Mouse (Mus musculus) telencephalon, adult 2 months (tissue): ENCODE results near the gene 4632433K11Rik.
"Not testable (repeated sequence)": the region's sequence is repeated elsewhere in the genome, so short reads cannot be mapped to it uniquely, and the experiment has no call there.

Experiments used
- DNase-seq: peaks from one replicate; pipeline ENCODE4 v3.0.0-alpha.2; 2011; ENCODE audit warnings: low read depth, low spot score

The 4632433K11Rik gene

GRCm38 (mm10) chr7:5033818-5034217 is at the start of gene 4632433K11Rik:
Gene 4632433K11Rik (plus strand): TSS chr7:5034118.
- DNase-seq: no peak

GRCm38 (mm10) chr7:4988250-4988649 is 45.7 kb upstream of the 4632433K11Rik start:
- DNase-seq: no peak

- DNase-seq: no peak
Observed at GRCm38 (mm10) chr7:4993347-4993998, 40.4 kb upstream of the 4632433K11Rik start.

GRCm38 (mm10) chr7:4993999-4994788 is 39.7 kb upstream of the 4632433K11Rik start:
- DNase-seq: no peak

- no peak for DNase-seq
Observed at GRCm38 (mm10) chr7:4995268-4996002, 38.5 kb upstream of the 4632433K11Rik start.

- peak; percentile 90 for DNase-seq
Observed at GRCm38 (mm10) chr7:4996003-4996895, 37.7 kb upstream of the 4632433K11Rik start, which contains the start of gene Zfp579. Gene Zfp579 (minus strand): TSS chr7:4996158.

GRCm38 (mm10) chr7:4996934-4997333 is 37.0 kb upstream of the 4632433K11Rik start:
- no peak for DNase-seq

- no peak for DNase-seq
Observed at GRCm38 (mm10) chr7:4999876-5000275, 34.0 kb upstream of the 4632433K11Rik start.

GRCm38 (mm10) chr7:5002876-5003275 is 31.0 kb upstream of the 4632433K11Rik start:
- not testable (repeated sequence) for DNase-seq

GRCm38 (mm10) chr7:5008229-5008628 is 25.7 kb upstream of the 4632433K11Rik start:
- DNase-seq: no peak

GRCm38 (mm10) chr7:5012681-5013513 is 21.0 kb upstream of the 4632433K11Rik start:
- DNase-seq: no peak

GRCm38 (mm10) chr7:5014251-5015117 is 19.4 kb upstream of the 4632433K11Rik start, which contains the start of the genes Zfp524 and Fiz1:
Gene Zfp524 (plus strand): TSS chr7:5014415.
Gene Fiz1 (minus strand): TSS chr7:5014697.
- peak; percentile 98 for DNase-seq

GRCm38 (mm10) chr7:5015118-5016001 is 18.6 kb upstream of the 4632433K11Rik start, which contains the start of gene Gm44973:
Gene Gm44973 (plus strand): TSS chr7:5015496.
- peak; percentile 98 for DNase-seq

GRCm38 (mm10) chr7:5016057-5016456 is 17.9 kb upstream of the 4632433K11Rik start:
- no peak for DNase-seq

GRCm38 (mm10) chr7:5016920-5017319 is 17.0 kb upstream of the 4632433K11Rik start:
- DNase-seq: no peak

GRCm38 (mm10) chr7:5017352-5017751 is 16.6 kb upstream of the 4632433K11Rik start:
- DNase-seq: no peak

GRCm38 (mm10) chr7:5017931-5018330 is 16.0 kb upstream of the 4632433K11Rik start:
- no peak for DNase-seq

GRCm38 (mm10) chr7:5019576-5019975 is 14.3 kb upstream of the 4632433K11Rik start:
- not testable (repeated sequence) for DNase-seq
